In genomic region chr6:52174968-52175751, GRCm38 (mm10) we compare ENCODE assay signal across 8 mouse cellular contexts. TPM values are rescaled to one million over a fixed set of nuclear protein-coding genes. Genes with fewer than 3 reads are reported as not detected.
DNase-seq lines count a peak whose midpoint lies in the region; ATAC-seq and TF ChIP-seq lines count a peak whose summit lies in the region.
"Had no signal": no experiment of that assay in that cellular context is flagged by ENCODE, and none has a peak within 500 bp of the region (broad histone marks: within the 10 kb centered on the region; RNA-seq: fewer than 3 reads in every experiment).

No protein-coding gene starts in this region.

- ATAC-seq in intestine, embryonic 16.5 days, result peak; percentile 57
- ATAC-seq in liver, embryonic 16.5 days (ENCODE audit: low read depth), result no peak

- peak overlapping the region; percentile 19 to 62; a peak in 3 of 4 replicates for H3K4me3 ChIP-seq in ES-E14 (ENCODE audit: insufficient read depth in 1 of 2, low read depth in 1 of 2, low read length in 2 of 2, poor library complexity in 1 of 2, severe bottlenecking in 1 of 2)
- peak overlapping the region; percentile 63 for H3K4me3 ChIP-seq in intestine, embryonic 16.5 days (ENCODE audit: low read length)
- H3K4me3 ChIP-seq in liver, embryonic 16.5 days (ENCODE audit: low read depth, low read length), result peak overlapping the region; percentile 33

- H3K4me2 ChIP-seq in intestine, embryonic 16.5 days (ENCODE audit: low read depth, low read length), result peak overlapping the region; percentile 82
- H3K4me2 ChIP-seq in liver, embryonic 16.5 days (ENCODE audit: low read depth, low read length), result no peak overlapping the region

- 0 out of 2 replicates have a peak overlapping the region, but pooled peaks have one; percentile 13 for H3K9ac ChIP-seq in ES-E14 (ENCODE audit: insufficient read depth, low read depth, low read length, poor library complexity, severe bottlenecking)
- H3K9ac ChIP-seq in intestine, embryonic 16.5 days (ENCODE audit: low read depth, low read length), result peak overlapping the region; percentile 79
- H3K9ac ChIP-seq in liver, embryonic 16.5 days (ENCODE audit: low read depth, low read length), result no peak overlapping the region

- H3K27me3 ChIP-seq in intestine, embryonic 16.5 days (replicated peaks; ENCODE audit: control insufficient read depth, insufficient read depth, low read length), result 0 out of 2 replicates have a peak, but pooled peaks cover 6% of the 10 kb centered on the region
- peaks cover 94% of the 10 kb centered on the region for H3K27me3 ChIP-seq in liver, embryonic 16.5 days (ENCODE audit: control insufficient read depth, insufficient read depth, low read depth, low read length)

- H3K36me3 ChIP-seq in ES-E14 (ENCODE audit: control insufficient read depth, insufficient read depth, low read length, poor library complexity, severe bottlenecking), result no peaks in the 10 kb centered on the region
- H3K36me3 ChIP-seq in intestine, embryonic 16.5 days (ENCODE audit: control insufficient read depth, insufficient read depth, low read length), result no peaks in the 10 kb centered on the region
- H3K36me3 ChIP-seq in liver, embryonic 16.5 days (ENCODE audit: control insufficient read depth, insufficient read depth), result no peaks in the 10 kb centered on the region

- WGBS in intestine, embryonic 16.5 days, result 4% methylated on average over 41 of the region's 41 CpGs
- 6% methylated on average over 41 of the region's 41 CpGs for whole genome bisulfite sequencing in liver, embryonic 16.5 days (ENCODE audit: insufficient replicate concordance)

- in situ Hi-C loops in ES-E14 (cut with MboI; ENCODE audit: low sequenced_read_pairs in 2 of 2, unreplicated experiment in 2 of 2), result loop anchor here in 1 of 2 experiments (10.0 kb wide), 1 partner anchor 140 kb away; the partner anchor contains the start of gene Evx1

- DNase-seq in ES-E14 (ENCODE audit: low read depth, low spot score), result no peak
- peak; percentile 41 for DNase-seq in adrenal gland, postnatal 25 days
- DNase-seq in thymus, adult 18-20 months, result no peak
- no peak for DNase-seq in thymus, postnatal 4 days
- no peak for DNase-seq in cerebellum, postnatal 4 days (ENCODE audit: low spot score in 2 of 2)

- H3K9me3 ChIP-seq in ES-E14 (ENCODE audit: control insufficient read depth, insufficient read depth, low read depth, low read length), result no peaks in the 10 kb centered on the region
- H3K9me3 ChIP-seq in intestine, embryonic 16.5 days (ENCODE audit: control insufficient read depth, low read length), result no peaks in the 10 kb centered on the region
- H3K9me3 ChIP-seq in liver, embryonic 16.5 days (replicated peaks; ENCODE audit: control insufficient read depth, low read length), result no peaks in the 10 kb centered on the region

- peaks cover 0 to 2% of the 10 kb centered on the region in 2 experiments; a peak in 2 of 4 replicates for H3K4me1 ChIP-seq in ES-E14 (ENCODE audit: control insufficient read depth in 2 of 2, insufficient read depth in 2 of 2, low read length in 2 of 2, poor library complexity in 1 of 2)
- H3K4me1 ChIP-seq in intestine, embryonic 16.5 days (ENCODE audit: control insufficient read depth, insufficient read depth, low read length), result peaks cover 35% of the 10 kb centered on the region
- H3K4me1 ChIP-seq in liver, embryonic 16.5 days (ENCODE audit: control insufficient read depth, low read depth, low read length), result peaks cover 3% of the 10 kb centered on the region; the same call in 1 of the 2 replicates

- no peak overlapping the region for H3K27ac ChIP-seq in ES-E14 (ENCODE audit: insufficient read depth, low read depth, low read length, poor library complexity, severe bottlenecking)
- H3K27ac ChIP-seq in intestine, embryonic 16.5 days (ENCODE audit: low read length), result peak overlapping the region; percentile 96
- no peak overlapping the region; the same call in 1 of the 2 replicates for H3K27ac ChIP-seq in liver, embryonic 16.5 days (ENCODE audit: low read length)

TF ChIP-seq in ES-E14, 5 proteins besides CTCF, POLR2A, EP300 and RAD21:
- TF ChIP-seq MAFK (IDR thresholded peaks at IDR 0.05; ENCODE audit: insufficient read depth, low read depth, low read length) (no peak), CHD2 (IDR thresholded peaks at IDR 0.05; ENCODE audit: low read depth, low read length) (no peak), ZC3H11A (IDR thresholded peaks at IDR 0.05; ENCODE audit: borderline replicate concordance, low read depth, low read length) (no peak), ZNF384 (IDR thresholded peaks at IDR 0.05; ENCODE audit: low read depth, low read length) (no peak), HCFC1 (IDR thresholded peaks at IDR 0.05; ENCODE audit: borderline replicate concordance, insufficient read depth, low read length) (no peak)

RNA-seq across cellular contexts. Expression of gene 5730596B20Rik, which starts 2.1 kb away (rescaled TPM):
- 0.18 TPM in 1 of 2 replicates, not detected in the other for total RNA-seq in ES-E14 (2012; rRNA removed)
- total RNA-seq in adrenal gland, postnatal 25 days (2021), result 0.29 and 0.55 TPM in 2 replicates
- polyA plus RNA-seq in intestine, embryonic 16.5 days (2015; fragmentation: Nextera tagmentation; extraction: Ambion mirVana), result 1.5 TPM in 2 replicates
- polyA plus RNA-seq in liver, embryonic 16.5 days (2015; fragmentation: Nextera tagmentation; extraction: Ambion mirVana), result 0.04 and 0.05 TPM in 2 replicates
- total RNA-seq: layer of hippocampus, postnatal 25 days had no signal

RNA-seq across cellular contexts. Expression of gene Hoxa2, which starts 10.5 kb away (rescaled TPM):
- total RNA-seq in ES-E14 (2012; rRNA removed), result 0.27 TPM in 1 of 2 replicates, not detected in the other
- 2.5 and 2.8 TPM in 2 replicates for total RNA-seq in adrenal gland, postnatal 25 days (2021)
- 5.0 and 5.1 TPM in 2 replicates for polyA plus RNA-seq in intestine, embryonic 16.5 days (2015; fragmentation: Nextera tagmentation; extraction: Ambion mirVana)
- 0.22 and 0.44 TPM in 2 replicates for polyA plus RNA-seq in liver, embryonic 16.5 days (2015; fragmentation: Nextera tagmentation; extraction: Ambion mirVana)
- total RNA-seq: layer of hippocampus, postnatal 25 days had no signal

RNA-seq across cellular contexts. Expression of gene Hoxa4, which starts 16.4 kb away (rescaled TPM):
- total RNA-seq in ES-E14 (2012; rRNA removed), result 0.13 TPM in 1 of 2 replicates, not detected in the other
- 3.7 and 3.8 TPM in 2 replicates for total RNA-seq in adrenal gland, postnatal 25 days (2021)
- polyA plus RNA-seq in intestine, embryonic 16.5 days (2015; fragmentation: Nextera tagmentation; extraction: Ambion mirVana), result 1.7 and 2.4 TPM in 2 replicates
- 0.07 and 0.13 TPM in 2 replicates for polyA plus RNA-seq in liver, embryonic 16.5 days (2015; fragmentation: Nextera tagmentation; extraction: Ambion mirVana)
- total RNA-seq: layer of hippocampus, postnatal 25 days had no signal

RNA-seq across cellular contexts. Expression of gene Hoxa1, which starts 17.0 kb away (rescaled TPM):
- 1.1 and 3.5 TPM in 2 replicates for total RNA-seq in ES-E14 (2012; rRNA removed)
- total RNA-seq in adrenal gland, postnatal 25 days (2021), result 0.76 TPM in 1 of 2 replicates, not detected in the other
- polyA plus RNA-seq in intestine, embryonic 16.5 days (2015; fragmentation: Nextera tagmentation; extraction: Ambion mirVana), result 0.72 and 0.88 TPM in 2 replicates
- polyA plus RNA-seq in liver, embryonic 16.5 days (2015; fragmentation: Nextera tagmentation; extraction: Ambion mirVana), result 0.20 TPM in 2 replicates
- total RNA-seq: layer of hippocampus, postnatal 25 days had no signal

RNA-seq across cellular contexts. Expression of gene Hoxa5, which starts 29.2 kb away (rescaled TPM):
- 0.49 TPM in 1 of 2 replicates, not detected in the other for total RNA-seq in ES-E14 (2012; rRNA removed)
- 12.8 and 15.0 TPM in 2 replicates for total RNA-seq in adrenal gland, postnatal 25 days (2021)
- polyA plus RNA-seq in intestine, embryonic 16.5 days (2015; fragmentation: Nextera tagmentation; extraction: Ambion mirVana), result 15.3 and 15.5 TPM in 2 replicates
- polyA plus RNA-seq in liver, embryonic 16.5 days (2015; fragmentation: Nextera tagmentation; extraction: Ambion mirVana), result 0.26 and 0.68 TPM in 2 replicates
- total RNA-seq: layer of hippocampus, postnatal 25 days had no signal
